Mouse (Mus musculus) neural tube, embryonic 10.5 days (tissue): Measurements from ENCODE around the gene Dgke.
"Not testable (repeated sequence)": the region's sequence is repeated elsewhere in the genome, so short reads cannot be mapped to it uniquely, and the experiment has no call there.

Experiments used
- DNase-seq: peaks from one replicate; pipeline ENCODE4 v3.0.0-alpha.2; 2017; ENCODE audit warnings: low spot score; ENCODE audit errors: extremely low spot score

Dgke gene

GRCm38 (mm10) chr11:89066750-89067149 lies at the start of gene Dgke:
Gene Dgke (minus strand): TSS chr11:89066850.
- DNase-seq = no peak

GRCm38 (mm10) chr11:89107180-89107807 lies 40.6 kb upstream of the Dgke start:
- no peak for DNase-seq

- no peak for DNase-seq
These were observed 39.2 kb upstream of the Dgke start for GRCm38 (mm10) chr11:89105823-89106222.

GRCm38 (mm10) chr11:89105211-89105610 lies 38.6 kb upstream of the Dgke start:
- no peak for DNase-seq

- no peak for DNase-seq
These were observed 36.5 kb upstream of the Dgke start for GRCm38 (mm10) chr11:89103166-89103565.

- DNase-seq = no peak
These were observed 34.2 kb upstream of the Dgke start for GRCm38 (mm10) chr11:89100826-89101321.

GRCm38 (mm10) chr11:89100403-89100802 lies 33.8 kb upstream of the Dgke start:
- peak; percentile 81 for DNase-seq

GRCm38 (mm10) chr11:89098930-89099329 lies 32.3 kb upstream of the Dgke start:
- DNase-seq = no peak

- DNase-seq = no peak
These were observed 31.6 kb upstream of the Dgke start for GRCm38 (mm10) chr11:89098083-89098835.

- not testable (repeated sequence) for DNase-seq
These were observed 30.6 kb upstream of the Dgke start for GRCm38 (mm10) chr11:89097292-89097691.

- DNase-seq = no peak
These were observed 28.7 kb upstream of the Dgke start for GRCm38 (mm10) chr11:89095306-89095705.

GRCm38 (mm10) chr11:89092714-89093113 lies 26.1 kb upstream of the Dgke start:
- DNase-seq = no peak

GRCm38 (mm10) chr11:89090359-89090758 lies 23.7 kb upstream of the Dgke start:
- DNase-seq = not testable (repeated sequence)

- DNase-seq = no peak
These were observed 22.1 kb upstream of the Dgke start for GRCm38 (mm10) chr11:89088754-89089153.

GRCm38 (mm10) chr11:89086208-89086809 lies 19.7 kb upstream of the Dgke start:
- DNase-seq = no peak

- no peak for DNase-seq
These were observed 18.0 kb upstream of the Dgke start for GRCm38 (mm10) chr11:89084601-89085000.

- not testable (repeated sequence) for DNase-seq
These were observed 16.0 kb upstream of the Dgke start for GRCm38 (mm10) chr11:89082691-89083090.

- DNase-seq = not testable (repeated sequence)
These were observed 15.3 kb upstream of the Dgke start for GRCm38 (mm10) chr11:89081906-89082305.

GRCm38 (mm10) chr11:89078996-89079680 lies 12.5 kb upstream of the Dgke start:
- no peak for DNase-seq

GRCm38 (mm10) chr11:89078305-89078704 lies 11.7 kb upstream of the Dgke start:
- DNase-seq = no peak

- no peak for DNase-seq
These were observed 11.0 kb upstream of the Dgke start for GRCm38 (mm10) chr11:89077601-89078000.

- DNase-seq = no peak
These were observed 9.7 kb upstream of the Dgke start for GRCm38 (mm10) chr11:89076370-89076821.
